In the genomic region with DNA sequence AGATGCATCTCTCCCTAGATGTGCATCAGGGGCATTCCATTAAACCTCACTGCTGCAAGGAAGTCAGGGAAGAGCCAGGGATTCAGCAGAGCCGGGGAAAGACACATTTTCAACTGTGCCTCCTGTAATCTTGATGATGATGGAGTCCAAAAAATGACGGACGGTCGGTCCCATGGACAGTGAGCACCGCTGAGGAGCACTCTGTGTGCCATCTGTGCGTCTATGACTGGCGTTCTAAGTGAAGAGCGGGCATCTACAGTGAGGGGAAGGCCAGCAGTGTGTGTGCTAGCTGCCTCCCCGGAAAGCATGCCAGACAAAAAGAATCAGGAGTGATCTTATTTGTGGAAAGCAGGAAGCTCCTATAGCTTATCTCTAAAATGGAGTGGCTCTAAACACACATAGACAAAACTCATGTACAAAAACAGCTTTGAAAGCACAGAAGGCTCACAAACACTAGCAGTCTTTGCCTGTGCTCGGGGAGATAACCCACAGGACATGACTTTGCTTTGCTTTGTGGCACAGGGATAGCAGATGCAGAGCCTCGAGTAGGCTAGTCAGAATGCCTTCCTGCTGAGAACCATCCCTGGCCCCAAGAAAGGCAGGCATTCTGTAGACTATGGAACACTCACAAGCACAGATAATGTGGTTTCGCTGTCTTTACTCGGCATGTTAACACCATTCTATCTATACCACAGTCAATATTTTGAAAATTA, we compare ENCODE assay signal across 12 mouse cellular contexts.
DNase-seq lines count a peak whose midpoint lies in the region; ATAC-seq lines count a peak whose summit lies in the region.
"Had no signal": no experiment of that assay in that cellular context is flagged by ENCODE, and none has a peak within 500 bp of the region (broad histone marks: within the 10 kb centered on the region; RNA-seq: fewer than 3 reads in every experiment).

No protein-coding gene starts in this region.

- DNase-seq in lung, postnatal 4 days, result no peak
- DNase-seq in layer of hippocampus, adult 9-11 months, result no peak
- DNase-seq in kidney, adult 18-20 months, result no peak
- DNase-seq: adrenal gland, adult 8-10 months; cerebellum, adult 11-12 months had no signal

- 76% methylated on average over 13 of the region's 13 CpGs for WGBS in forebrain, embryonic 16.5 days
- WGBS in forebrain, embryonic 15.5 days, result 71% methylated on average over 13 of the region's 13 CpGs
- WGBS in lung, embryonic 15.5 days, result 38% methylated on average over 13 of the region's 13 CpGs
- WGBS in hindbrain, embryonic 13.5 days, result 61% methylated on average over 13 of the region's 13 CpGs

- no peak for ATAC-seq in forebrain, embryonic 16.5 days
- ATAC-seq in forebrain, embryonic 15.5 days (replicated peaks), result no peak
- no peak for ATAC-seq in lung, embryonic 15.5 days (ENCODE audit: borderline replicate concordance, extremely low read depth, low FRiP score, low TSS enrichment)
- ATAC-seq in hindbrain, embryonic 13.5 days (ENCODE audit: low FRiP score), result no peak
- peak; percentile 49 for ATAC-seq in megakaryocyte progenitor cell, adult 5-6 weeks (replicated peaks; ENCODE audit: poor library complexity)
- ATAC-seq: midbrain, embryonic 16.5 days had no signal

- H3K4me1 ChIP-seq in forebrain, embryonic 16.5 days (replicated peaks; ENCODE audit: control insufficient read depth, insufficient read depth, low read length), result no peaks in the 10 kb centered on the region; the same call in 1 of the 2 replicates
- peaks cover 7% of the 10 kb centered on the region; the same call in 1 of the 2 replicates for H3K4me1 ChIP-seq in forebrain, embryonic 15.5 days
- H3K4me1 ChIP-seq in lung, embryonic 15.5 days, result peaks cover 68% of the 10 kb centered on the region
- peaks cover 38% of the 10 kb centered on the region for H3K4me1 ChIP-seq in hindbrain, embryonic 13.5 days (replicated peaks)

- H3K4me3 ChIP-seq in forebrain, embryonic 16.5 days (replicated peaks; ENCODE audit: low read length), result no peak overlapping the region
- no peak overlapping the region for H3K4me3 ChIP-seq in forebrain, embryonic 15.5 days
- no peak overlapping the region for H3K4me3 ChIP-seq in lung, embryonic 15.5 days
- no peak overlapping the region for H3K4me3 ChIP-seq in hindbrain, embryonic 13.5 days
- H3K4me3 ChIP-seq: forebrain, embryonic 10.5 days had no signal

- H3K27ac ChIP-seq in forebrain, embryonic 16.5 days (ENCODE audit: low read length), result no peak overlapping the region
- no peak overlapping the region for H3K27ac ChIP-seq in forebrain, embryonic 15.5 days (replicated peaks)
- H3K27ac ChIP-seq in lung, embryonic 15.5 days, result peak overlapping the region; percentile 86
- peak overlapping the region; percentile 79 for H3K27ac ChIP-seq in hindbrain, embryonic 13.5 days
- H3K27ac ChIP-seq: forebrain, embryonic 10.5 days had no signal

- H3K4me2 ChIP-seq in forebrain, embryonic 16.5 days (ENCODE audit: low read length), result no peak overlapping the region
- H3K4me2 ChIP-seq in forebrain, embryonic 15.5 days (replicated peaks), result no peak overlapping the region
- 0 out of 2 replicates have a peak overlapping the region, but pooled peaks have one; percentile 7 for H3K4me2 ChIP-seq in lung, embryonic 15.5 days
- H3K4me2 ChIP-seq in hindbrain, embryonic 13.5 days, result 0 out of 2 replicates have a peak overlapping the region, but pooled peaks have one; percentile 4

- H3K9ac ChIP-seq in forebrain, embryonic 16.5 days (replicated peaks; ENCODE audit: low read depth, low read length), result 0 out of 2 replicates have a peak overlapping the region, but pooled peaks have one; percentile 10
- no peak overlapping the region for H3K9ac ChIP-seq in forebrain, embryonic 15.5 days (replicated peaks)
- peak overlapping the region; percentile 12; the same call in 1 of the 2 replicates for H3K9ac ChIP-seq in lung, embryonic 15.5 days
- peak overlapping the region; percentile 46; the same call in 1 of the 2 replicates for H3K9ac ChIP-seq in hindbrain, embryonic 13.5 days

- H3K27me3 ChIP-seq in forebrain, embryonic 16.5 days (replicated peaks; ENCODE audit: control insufficient read depth, insufficient read depth, low read length), result no peaks in the 10 kb centered on the region
- 0 out of 2 replicates have a peak, but pooled peaks cover 3% of the 10 kb centered on the region for H3K27me3 ChIP-seq in forebrain, embryonic 15.5 days
- no peaks in the 10 kb centered on the region for H3K27me3 ChIP-seq in lung, embryonic 15.5 days
- H3K27me3 ChIP-seq in hindbrain, embryonic 13.5 days, result no peaks in the 10 kb centered on the region

- H3K36me3 ChIP-seq in forebrain, embryonic 16.5 days (ENCODE audit: control insufficient read depth, insufficient read depth), result no peaks in the 10 kb centered on the region
- no peaks in the 10 kb centered on the region for H3K36me3 ChIP-seq in forebrain, embryonic 15.5 days
- H3K36me3 ChIP-seq in lung, embryonic 15.5 days, result no peaks in the 10 kb centered on the region
- H3K36me3 ChIP-seq in hindbrain, embryonic 13.5 days, result no peaks in the 10 kb centered on the region
- H3K36me3 ChIP-seq: forebrain, embryonic 10.5 days had no signal

- no peaks in the 10 kb centered on the region for H3K9me3 ChIP-seq in forebrain, embryonic 16.5 days (ENCODE audit: control insufficient read depth, low read length)
- H3K9me3 ChIP-seq in forebrain, embryonic 15.5 days, result no peaks in the 10 kb centered on the region
- no peaks in the 10 kb centered on the region for H3K9me3 ChIP-seq in lung, embryonic 15.5 days
- H3K9me3 ChIP-seq in hindbrain, embryonic 13.5 days, result no peaks in the 10 kb centered on the region
- H3K9me3 ChIP-seq: forebrain, embryonic 10.5 days had no signal

Comparison
In these comparisons a context has a peak if more than half of its experiments do, and no peak if none do; other contexts are left out.
1. H3K27ac ChIP-seq: peak in lung, embryonic 15.5 days (single experiment) and hindbrain, embryonic 13.5 days (single experiment); none in forebrain, embryonic 16.5 days (single experiment) and forebrain, embryonic 15.5 days (single experiment).
2. H3K4me2 ChIP-seq: peak in lung, embryonic 15.5 days (single experiment) and hindbrain, embryonic 13.5 days (single experiment); none in forebrain, embryonic 16.5 days (single experiment) and forebrain, embryonic 15.5 days (single experiment).